Mouse (Mus musculus) G1E (cell line): Measurements from ENCODE around the gene Angel2.

Experiments
- CTCF ChIP-seq: IDR thresholded peaks from 2 replicates; pipeline ENCODE4 v1.5.1; 2012; ENCODE audit warnings: low read depth, low read length, inconsistent platforms, mixed read lengths
- GATA1 ChIP-seq: IDR thresholded peaks from 2 replicates; pipeline ENCODE4 v1.6.1; 2012; ENCODE audit warnings: borderline replicate concordance, low read length, inconsistent platforms, mixed read lengths
- POLR2AphosphoS5 ChIP-seq: IDR thresholded peaks from 2 replicates; pipeline ENCODE4 v1.6.1; 2012; ENCODE audit warnings: low read depth, low read length, inconsistent platforms; ENCODE audit not compliant: insufficient replicate concordance
- TAL1 ChIP-seq: conservative IDR thresholded peaks from 2 replicates; pipeline ENCODE4 v1.6.1; 2012; ENCODE audit warnings: low read depth, low read length, inconsistent platforms, mixed read lengths

- TF ChIP-seq CTCF = no peak
- no peak for TF ChIP-seq TAL1
- no peak for TF ChIP-seq GATA1
- no peak for TF ChIP-seq POLR2AphosphoS5
Measured at GRCm38 (mm10) chr1:190928370-190929009, 3.6 kb downstream of the Angel2 start.
